Mouse (Mus musculus): ENCODE measurements around the gene Ccdc7a. TPM values are rescaled to one million over a fixed set of nuclear protein-coding genes. Genes with fewer than 3 reads are reported as not detected.

Gene Ccdc7a
- polyA plus RNA-seq, 1 experiment: not detected

- no peak overlapping the region for H3K4me3 ChIP-seq (ENCODE audit: low read depth, low read length)
- no peaks in the 10 kb centered on the region for H3K36me3 ChIP-seq (ENCODE audit: control insufficient read depth, insufficient read depth, low read length, poor library complexity, severe bottlenecking)
- H3K9me3 ChIP-seq (replicated peaks; ENCODE audit: control insufficient read depth, insufficient read depth, low read length, poor library complexity, severe bottlenecking): no peaks in the 10 kb centered on the region
- H3K9ac ChIP-seq (ENCODE audit: low read depth, poor library complexity, severe bottlenecking): no peak overlapping the region
- H3K27me3 ChIP-seq (ENCODE audit: control insufficient read depth, insufficient read depth, low read length, poor library complexity, severe bottlenecking): no peaks in the 10 kb centered on the region
- H3K4me1 ChIP-seq (ENCODE audit: control insufficient read depth, insufficient read depth, low read length): no peaks in the 10 kb centered on the region
- H3K27ac ChIP-seq (ENCODE audit: insufficient read depth, low read length): no peak overlapping the region
- no peak for TF ChIP-seq CTCF (IDR thresholded peaks at IDR 0.05; ENCODE audit: low read depth, low read length)
- no peak for TF ChIP-seq EP300 (IDR thresholded peaks at IDR 0.05; ENCODE audit: insufficient read depth, low read depth, low read length)
- no peak for TF ChIP-seq POLR2A (IDR thresholded peaks at IDR 0.05; ENCODE audit: insufficient read depth, low read length)
Observed at GRCm38 (mm10) chr8:128843749-128844148, 221.6 kb downstream of the Ccdc7a start.

GRCm38 (mm10) chr8:128812521-128812920 lies 252.8 kb downstream of the Ccdc7a start:
- TF ChIP-seq EP300 (IDR thresholded peaks at IDR 0.05; ENCODE audit: insufficient read depth, low read depth, low read length): no peak
- TF ChIP-seq CTCF (IDR thresholded peaks at IDR 0.05; ENCODE audit: low read depth, low read length): no peak
- Histone ChIP-seq H3K9me3 (replicated peaks; ENCODE audit: control insufficient read depth, insufficient read depth, low read length, poor library complexity, severe bottlenecking) (no peaks in the 10 kb centered on the region), H3K4me3 (ENCODE audit: low read depth, low read length) (no peak overlapping the region), H3K27me3 (ENCODE audit: control insufficient read depth, insufficient read depth, low read length, poor library complexity, severe bottlenecking) (peaks cover 2% of the 10 kb centered on the region; the same call in 1 of the 2 replicates), H3K27ac (ENCODE audit: insufficient read depth, low read length) (no peak overlapping the region), H3K4me1 (ENCODE audit: control insufficient read depth, insufficient read depth, low read length) (no peaks in the 10 kb centered on the region), H3K9ac (ENCODE audit: low read depth, poor library complexity, severe bottlenecking) (no peak overlapping the region), H3K36me3 (ENCODE audit: control insufficient read depth, insufficient read depth, low read length, poor library complexity, severe bottlenecking) (no peaks in the 10 kb centered on the region)

- Histone ChIP-seq H3K4me3 (ENCODE audit: low read depth, low read length) (no peak within 1 kb of the TSS), H3K4me1 (ENCODE audit: control insufficient read depth, insufficient read depth, low read length) (no peaks in the 10 kb centered on the region), H3K27me3 (ENCODE audit: control insufficient read depth, insufficient read depth, low read length, poor library complexity, severe bottlenecking) (no peaks in the 10 kb centered on the region), H3K9ac (ENCODE audit: low read depth, poor library complexity, severe bottlenecking) (no peak within 1 kb of the TSS), H3K27ac (ENCODE audit: insufficient read depth, low read length) (no peak within 1 kb of the TSS), H3K9me3 (replicated peaks; ENCODE audit: control insufficient read depth, insufficient read depth, low read length, poor library complexity, severe bottlenecking) (no peaks in the 10 kb centered on the region), H3K36me3 (ENCODE audit: control insufficient read depth, insufficient read depth, low read length, poor library complexity, severe bottlenecking) (no peaks in the 10 kb centered on the region)
- TF ChIP-seq CTCF (IDR thresholded peaks at IDR 0.05; ENCODE audit: low read depth, low read length): no peak
- no peak for TF ChIP-seq POLR2A (IDR thresholded peaks at IDR 0.05; ENCODE audit: insufficient read depth, low read length)
- TF ChIP-seq EP300 (IDR thresholded peaks at IDR 0.05; ENCODE audit: insufficient read depth, low read depth, low read length): no peak
Observed at GRCm38 (mm10) chr8:128798594-128798993, 266.7 kb downstream of the Ccdc7a start, which contains the start of gene Gm3952. Gene Gm3952 (minus strand): TSS chr8:128798694.

- no peak for TF ChIP-seq POLR2A (IDR thresholded peaks at IDR 0.05; ENCODE audit: insufficient read depth, low read length)
- TF ChIP-seq CTCF (IDR thresholded peaks at IDR 0.05; ENCODE audit: low read depth, low read length): no peak
- no peak for TF ChIP-seq EP300 (IDR thresholded peaks at IDR 0.05; ENCODE audit: insufficient read depth, low read depth, low read length)
- no peak overlapping the region for H3K4me3 ChIP-seq (ENCODE audit: low read depth, low read length)
- no peaks in the 10 kb centered on the region for H3K4me1 ChIP-seq (ENCODE audit: control insufficient read depth, insufficient read depth, low read length)
- H3K27ac ChIP-seq (ENCODE audit: insufficient read depth, low read length): no peak overlapping the region
- H3K9ac ChIP-seq (ENCODE audit: low read depth, poor library complexity, severe bottlenecking): no peak overlapping the region
- 0 out of 2 replicates have a peak, but pooled peaks cover 3% of the 10 kb centered on the region for H3K9me3 ChIP-seq (replicated peaks; ENCODE audit: control insufficient read depth, insufficient read depth, low read length, poor library complexity, severe bottlenecking)
- H3K27me3 ChIP-seq (ENCODE audit: control insufficient read depth, insufficient read depth, low read length, poor library complexity, severe bottlenecking): no peaks in the 10 kb centered on the region; the same call in none of the 2 replicates
- H3K36me3 ChIP-seq (ENCODE audit: control insufficient read depth, insufficient read depth, low read length, poor library complexity, severe bottlenecking): peaks cover 30% of the 10 kb centered on the region
Observed at GRCm38 (mm10) chr8:128735692-128736091, 329.6 kb downstream of the Ccdc7a start.

- no peak overlapping the region for H3K27ac ChIP-seq (ENCODE audit: insufficient read depth, low read length)
- no peaks in the 10 kb centered on the region for H3K4me1 ChIP-seq (ENCODE audit: control insufficient read depth, insufficient read depth, low read length)
- no peak overlapping the region for H3K4me3 ChIP-seq (ENCODE audit: low read depth, low read length)
- H3K36me3 ChIP-seq (ENCODE audit: control insufficient read depth, insufficient read depth, low read length, poor library complexity, severe bottlenecking): peaks cover 38% of the 10 kb centered on the region
- TF ChIP-seq CTCF (IDR thresholded peaks at IDR 0.05; ENCODE audit: low read depth, low read length) (no peak), POLR2A (IDR thresholded peaks at IDR 0.05; ENCODE audit: insufficient read depth, low read length) (no peak), EP300 (IDR thresholded peaks at IDR 0.05; ENCODE audit: insufficient read depth, low read depth, low read length) (no peak)
- no peak overlapping the region for H3K9ac ChIP-seq (ENCODE audit: low read depth, poor library complexity, severe bottlenecking)
- no peaks in the 10 kb centered on the region for H3K9me3 ChIP-seq (replicated peaks; ENCODE audit: control insufficient read depth, insufficient read depth, low read length, poor library complexity, severe bottlenecking)
- no peaks in the 10 kb centered on the region; the same call in none of the 2 replicates for H3K27me3 ChIP-seq (ENCODE audit: control insufficient read depth, insufficient read depth, low read length, poor library complexity, severe bottlenecking)
Observed at GRCm38 (mm10) chr8:128734118-128734517, 331.2 kb downstream of the Ccdc7a start.

- TF ChIP-seq EP300 (IDR thresholded peaks at IDR 0.05; ENCODE audit: insufficient read depth, low read depth, low read length) (no peak), POLR2A (IDR thresholded peaks at IDR 0.05; ENCODE audit: insufficient read depth, low read length) (no peak), CTCF (IDR thresholded peaks at IDR 0.05; ENCODE audit: low read depth, low read length) (no peak)
- peaks cover 40% of the 10 kb centered on the region for H3K36me3 ChIP-seq (ENCODE audit: control insufficient read depth, insufficient read depth, low read length, poor library complexity, severe bottlenecking)
- H3K9ac ChIP-seq (ENCODE audit: low read depth, poor library complexity, severe bottlenecking): no peak overlapping the region
- no peaks in the 10 kb centered on the region; the same call in none of the 2 replicates for H3K27me3 ChIP-seq (ENCODE audit: control insufficient read depth, insufficient read depth, low read length, poor library complexity, severe bottlenecking)
- no peaks in the 10 kb centered on the region for H3K9me3 ChIP-seq (replicated peaks; ENCODE audit: control insufficient read depth, insufficient read depth, low read length, poor library complexity, severe bottlenecking)
- no peaks in the 10 kb centered on the region for H3K4me1 ChIP-seq (ENCODE audit: control insufficient read depth, insufficient read depth, low read length)
- H3K27ac ChIP-seq (ENCODE audit: insufficient read depth, low read length): no peak overlapping the region
- no peak overlapping the region for H3K4me3 ChIP-seq (ENCODE audit: low read depth, low read length)
Observed at GRCm38 (mm10) chr8:128732254-128732653, 333.1 kb downstream of the Ccdc7a start.

Data from ES-Bruce4 (cell line).